Mouse (Mus musculus): ENCODE measurements around the gene Slc25a10.

Gene Slc25a10

GRCm38 (mm10) chr11:120490291-120491046, 1.2 kb upstream of the Slc25a10 start:
- TF ChIP-seq POU5F1 (IDR thresholded peaks at IDR 0.05; ENCODE audit: borderline replicate concordance, low read length): no peak
- no peak for TF ChIP-seq NANOG (IDR thresholded peaks at IDR 0.05; ENCODE audit: borderline replicate concordance, low read length)
- no peak for TF ChIP-seq CTCF (conservative IDR thresholded peaks at IDR 0.05; ENCODE audit: low read length)
- no peaks in the 10 kb centered on the region for H3K9me3 ChIP-seq (ENCODE audit: low read length)

DNA sequence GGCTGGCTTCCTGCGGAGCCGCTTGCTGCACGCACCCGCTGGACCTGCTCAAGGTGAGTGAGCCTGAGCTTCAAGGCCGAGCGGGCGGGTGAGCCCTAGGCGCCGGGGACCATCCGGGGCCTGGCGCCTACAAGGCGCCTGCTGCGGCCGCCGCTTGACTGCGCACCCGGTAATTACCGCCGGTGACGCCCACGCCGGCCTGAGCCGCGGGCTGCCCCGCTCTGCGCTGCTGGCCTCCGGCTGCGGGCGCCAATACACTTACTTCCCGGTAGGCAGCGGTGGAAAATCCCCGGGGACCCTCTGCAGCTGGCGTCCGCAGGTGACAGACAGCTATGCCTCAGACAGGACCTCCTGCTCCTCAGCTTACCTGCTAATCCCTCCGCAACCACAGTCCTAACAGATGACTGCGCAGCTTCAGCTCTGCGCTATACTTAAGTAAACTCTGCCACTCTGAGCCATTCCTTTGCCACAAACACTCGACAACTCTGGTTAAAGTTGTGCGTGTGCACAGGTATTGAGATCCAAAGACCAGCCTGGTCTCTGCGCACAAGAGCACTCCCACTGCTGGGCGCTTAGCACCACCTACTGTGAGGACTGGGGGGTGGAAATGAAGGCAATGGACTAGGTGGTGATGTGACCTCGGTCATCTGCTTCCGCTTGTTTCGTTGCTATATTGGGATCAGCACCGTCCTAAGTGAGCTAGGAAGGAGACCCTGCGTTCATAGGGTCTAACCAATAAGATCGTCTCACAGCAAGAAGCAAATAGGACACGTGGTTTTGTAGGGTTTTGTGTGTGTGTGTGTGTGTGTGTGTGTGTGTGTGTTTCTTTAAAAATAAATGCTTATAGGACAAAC, 611 bp downstream of the Slc25a10 start:
- Histone ChIP-seq H3K27me3 (ENCODE audit: insufficient read depth, low read length) (no peaks in the 10 kb centered on the region), H3K4me1 (replicated peaks; ENCODE audit: low read depth, low read length) (peaks cover 68% of the 10 kb centered on the region), H3K9me3 (ENCODE audit: low read length) (no peaks in the 10 kb centered on the region), H3K36me3 (ENCODE audit: insufficient read depth, low read length) (peaks cover 74% of the 10 kb centered on the region), H3K4me3 (replicated peaks; ENCODE audit: low read length) (peak overlapping the region; percentile 96)
- no peak for TF ChIP-seq POU5F1 (IDR thresholded peaks at IDR 0.05; ENCODE audit: borderline replicate concordance, low read length)
- no peak for TF ChIP-seq CTCF (conservative IDR thresholded peaks at IDR 0.05; ENCODE audit: low read length)
- TF ChIP-seq NANOG (IDR thresholded peaks at IDR 0.05; ENCODE audit: borderline replicate concordance, low read length): no peak

More at GRCm38 (mm10) chr11:120490291-120491046, 1.2 kb upstream of the Slc25a10 start:
- H3K27me3 ChIP-seq (ENCODE audit: insufficient read depth, low read length): no peaks in the 10 kb centered on the region
- peaks cover 78% of the 10 kb centered on the region for H3K4me1 ChIP-seq (replicated peaks; ENCODE audit: low read depth, low read length)
- H3K36me3 ChIP-seq (ENCODE audit: insufficient read depth, low read length): peaks cover 74% of the 10 kb centered on the region
- H3K4me3 ChIP-seq (replicated peaks; ENCODE audit: low read length): peak overlapping the region; percentile 96

GRCm38 (mm10) chr11:120492878-120493203, 1.2 kb downstream of the Slc25a10 start:
- TF ChIP-seq NANOG (IDR thresholded peaks at IDR 0.05; ENCODE audit: borderline replicate concordance, low read length): no peak
- TF ChIP-seq CTCF (conservative IDR thresholded peaks at IDR 0.05; ENCODE audit: low read length): no peak
- TF ChIP-seq POU5F1 (IDR thresholded peaks at IDR 0.05; ENCODE audit: borderline replicate concordance, low read length): no peak
- Histone ChIP-seq H3K27me3 (ENCODE audit: insufficient read depth, low read length) (no peaks in the 10 kb centered on the region), H3K4me1 (replicated peaks; ENCODE audit: low read depth, low read length) (peaks cover 67% of the 10 kb centered on the region), H3K4me3 (replicated peaks; ENCODE audit: low read length) (peak overlapping the region; percentile 96), H3K9me3 (ENCODE audit: low read length) (no peaks in the 10 kb centered on the region), H3K36me3 (ENCODE audit: insufficient read depth, low read length) (peaks cover 74% of the 10 kb centered on the region)

DNA sequence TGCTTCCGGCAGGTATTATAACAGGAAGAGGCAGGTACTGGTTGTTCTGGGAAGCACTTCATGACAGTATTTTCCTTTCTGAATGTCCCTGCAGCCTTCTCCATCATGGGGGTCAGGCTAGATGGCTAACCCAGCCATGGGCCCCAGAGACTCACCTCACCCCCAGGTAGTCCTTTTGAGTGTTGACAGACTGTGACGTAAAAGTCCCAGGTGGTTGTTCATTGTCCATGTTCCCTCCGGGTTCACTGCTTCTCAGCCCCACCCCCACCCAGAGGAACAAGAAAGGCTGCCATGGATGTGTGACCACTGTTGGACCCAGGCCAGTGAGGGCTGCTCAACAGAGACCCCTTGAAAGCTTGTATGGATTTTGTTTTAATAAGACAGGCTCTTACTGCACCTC, 1.7 kb downstream of the Slc25a10 start:
- peaks cover 74% of the 10 kb centered on the region for H3K36me3 ChIP-seq (ENCODE audit: insufficient read depth, low read length)
- peaks cover 66% of the 10 kb centered on the region for H3K4me1 ChIP-seq (replicated peaks; ENCODE audit: low read depth, low read length)
- no peaks in the 10 kb centered on the region for H3K27me3 ChIP-seq (ENCODE audit: insufficient read depth, low read length)
- 0 out of 2 replicates have a peak overlapping the region, but pooled peaks have one; percentile 96 for H3K4me3 ChIP-seq (replicated peaks; ENCODE audit: low read length)
- H3K9me3 ChIP-seq (ENCODE audit: low read length): no peaks in the 10 kb centered on the region
- TF ChIP-seq NANOG (IDR thresholded peaks at IDR 0.05; ENCODE audit: borderline replicate concordance, low read length) (no peak), POU5F1 (IDR thresholded peaks at IDR 0.05; ENCODE audit: borderline replicate concordance, low read length) (no peak), CTCF (conservative IDR thresholded peaks at IDR 0.05; ENCODE audit: low read length) (no peak)

DNA sequence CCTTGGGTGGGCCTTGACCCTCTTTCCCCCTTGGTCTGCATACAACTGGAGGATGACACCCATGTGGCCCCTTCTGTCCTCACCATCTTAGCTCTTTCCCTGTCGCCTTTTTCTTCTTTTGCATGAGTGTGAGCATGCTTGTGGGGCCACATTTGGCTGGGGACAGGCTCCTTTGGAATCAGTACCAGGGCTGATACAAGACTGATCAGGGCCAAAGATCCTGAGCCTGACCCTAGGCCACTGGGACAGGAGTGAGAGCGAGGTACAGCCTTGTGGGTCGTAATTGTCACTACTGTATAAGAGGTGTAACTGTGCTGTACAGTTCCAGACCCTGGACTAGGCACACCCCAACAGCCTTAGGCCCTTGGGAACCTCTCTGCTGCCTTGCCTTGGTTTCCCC, 2.3 kb downstream of the Slc25a10 start:
- no peak for TF ChIP-seq NANOG (IDR thresholded peaks at IDR 0.05; ENCODE audit: borderline replicate concordance, low read length)
- TF ChIP-seq POU5F1 (IDR thresholded peaks at IDR 0.05; ENCODE audit: borderline replicate concordance, low read length): no peak
- TF ChIP-seq CTCF (conservative IDR thresholded peaks at IDR 0.05; ENCODE audit: low read length): no peak
- no peaks in the 10 kb centered on the region for H3K9me3 ChIP-seq (ENCODE audit: low read length)
- peaks cover 66% of the 10 kb centered on the region for H3K4me1 ChIP-seq (replicated peaks; ENCODE audit: low read depth, low read length)
- H3K36me3 ChIP-seq (ENCODE audit: insufficient read depth, low read length): peaks cover 74% of the 10 kb centered on the region
- no peak overlapping the region for H3K4me3 ChIP-seq (replicated peaks; ENCODE audit: low read length)
- no peaks in the 10 kb centered on the region for H3K27me3 ChIP-seq (ENCODE audit: insufficient read depth, low read length)

DNA sequence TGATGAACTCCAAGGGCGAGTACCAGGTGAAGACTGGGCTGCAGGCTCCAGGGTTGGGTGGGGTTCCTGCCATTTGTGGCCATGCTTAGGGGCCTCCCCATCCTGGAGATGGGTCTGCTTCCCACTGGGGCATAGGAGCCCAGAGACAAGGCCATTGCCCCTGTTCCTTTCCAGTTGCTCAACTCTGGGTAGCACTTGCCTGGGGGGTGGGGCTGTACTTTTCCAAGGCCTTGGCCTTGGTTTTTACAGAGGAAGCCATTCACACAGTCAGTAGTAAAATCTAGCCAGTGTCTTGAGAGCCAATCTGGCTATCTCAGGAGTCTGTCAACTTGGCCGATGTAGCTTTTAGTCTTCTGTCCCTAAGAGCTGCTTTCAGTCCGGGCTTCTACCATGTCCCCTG, 5.8 kb downstream of the Slc25a10 start:
- peaks cover 40% of the 10 kb centered on the region for H3K4me1 ChIP-seq (replicated peaks; ENCODE audit: low read depth, low read length)

GRCm38 (mm10) chr11:120498226-120498625, 6.6 kb downstream of the Slc25a10 start:
- Histone ChIP-seq H3K4me1 (replicated peaks; ENCODE audit: low read depth, low read length) (peaks cover 32% of the 10 kb centered on the region), H3K27me3 (ENCODE audit: insufficient read depth, low read length) (no peaks in the 10 kb centered on the region), H3K36me3 (ENCODE audit: insufficient read depth, low read length) (peaks cover 61% of the 10 kb centered on the region), H3K9me3 (ENCODE audit: low read length) (no peaks in the 10 kb centered on the region), H3K4me3 (replicated peaks; ENCODE audit: low read length) (peak overlapping the region; percentile 17; the same call in 1 of the 2 replicates)
- no peak for TF ChIP-seq POU5F1 (IDR thresholded peaks at IDR 0.05; ENCODE audit: borderline replicate concordance, low read length)
- no peak for TF ChIP-seq NANOG (IDR thresholded peaks at IDR 0.05; ENCODE audit: borderline replicate concordance, low read length)
- no peak for TF ChIP-seq CTCF (conservative IDR thresholded peaks at IDR 0.05; ENCODE audit: low read length)

More for the DNA sequence above, 5.8 kb downstream of the Slc25a10 start:
- no peak for TF ChIP-seq CTCF (conservative IDR thresholded peaks at IDR 0.05; ENCODE audit: low read length)
- no peak for TF ChIP-seq NANOG (IDR thresholded peaks at IDR 0.05; ENCODE audit: borderline replicate concordance, low read length)
- no peak for TF ChIP-seq POU5F1 (IDR thresholded peaks at IDR 0.05; ENCODE audit: borderline replicate concordance, low read length)
- Histone ChIP-seq H3K27me3 (ENCODE audit: insufficient read depth, low read length) (no peaks in the 10 kb centered on the region), H3K9me3 (ENCODE audit: low read length) (no peaks in the 10 kb centered on the region), H3K36me3 (ENCODE audit: insufficient read depth, low read length) (peaks cover 61% of the 10 kb centered on the region), H3K4me3 (replicated peaks; ENCODE audit: low read length) (no peak overlapping the region)

- H3K36me3 ChIP-seq (ENCODE audit: insufficient read depth, low read length): peaks cover 58% of the 10 kb centered on the region
- H3K9me3 ChIP-seq (ENCODE audit: low read length): no peaks in the 10 kb centered on the region
- no peak overlapping the region for H3K4me3 ChIP-seq (replicated peaks; ENCODE audit: low read length)
- H3K27me3 ChIP-seq (ENCODE audit: insufficient read depth, low read length): no peaks in the 10 kb centered on the region
- TF ChIP-seq NANOG (IDR thresholded peaks at IDR 0.05; ENCODE audit: borderline replicate concordance, low read length) (no peak), CTCF (conservative IDR thresholded peaks at IDR 0.05; ENCODE audit: low read length) (no peak), POU5F1 (IDR thresholded peaks at IDR 0.05; ENCODE audit: borderline replicate concordance, low read length) (no peak)
- H3K4me1 ChIP-seq (replicated peaks; ENCODE audit: low read depth, low read length): peaks cover 26% of the 10 kb centered on the region
These were observed 7.3 kb downstream of the Slc25a10 start for GRCm38 (mm10) chr11:120498891-120499290.

Measured in E14TG2a.4 (cell line).